Mouse (Mus musculus): ENCODE results near the gene Rabggtb. TPM values are rescaled to one million over a fixed set of nuclear protein-coding genes. Genes with fewer than 3 reads are reported as not detected.

Rabggtb gene
- polyA plus RNA-seq, 1 experiment from 2014 or later, result 44.3 TPM

DNA sequence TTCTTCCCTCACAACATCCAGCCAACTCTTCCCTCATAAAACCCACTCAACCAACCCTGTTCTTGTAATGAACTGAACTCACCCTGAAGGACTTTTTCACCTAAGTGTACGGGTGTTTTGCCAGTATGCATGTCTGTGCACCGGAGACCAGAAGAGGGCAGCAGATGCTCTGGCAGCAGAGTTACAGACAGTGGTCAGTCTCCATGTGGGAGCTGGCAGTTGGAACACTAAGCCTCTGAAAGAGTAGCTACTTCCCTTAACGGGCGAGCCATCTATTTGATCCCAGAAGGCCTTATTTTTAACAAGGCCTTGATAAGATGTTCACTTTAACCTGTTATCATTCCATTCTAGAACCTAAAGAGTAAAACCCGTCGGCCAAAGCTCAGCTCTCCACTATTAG is 8.2 kb downstream of the Rabggtb start:
- 65% methylated on average over 6 of the region's 6 CpGs for WGBS
- H3K36me3 ChIP-seq (replicated peaks; ENCODE audit: control insufficient read depth, insufficient read depth, low read depth, low read length), result peaks cover 15% of the 10 kb centered on the region
- no peak overlapping the region for H3K4me2 ChIP-seq (ENCODE audit: low read depth, low read length)
- no peaks in the 10 kb centered on the region for H3K4me1 ChIP-seq (ENCODE audit: control insufficient read depth, insufficient read depth, low read length)
- DNase-seq (ENCODE audit: low spot score) (peak; percentile 53), ATAC-seq (replicated peaks; ENCODE audit: insufficient number of reproducible peaks, low FRiP score, low TSS enrichment, low read depth) (no peak)
- H3K4me3 ChIP-seq (ENCODE audit: low read depth, low read length), result no peak overlapping the region
- H3K9me3 ChIP-seq (replicated peaks; ENCODE audit: control insufficient read depth, low read length), result no peaks in the 10 kb centered on the region
- H3K9ac ChIP-seq (replicated peaks; ENCODE audit: low read length), result no peak overlapping the region
- no peaks in the 10 kb centered on the region for H3K27me3 ChIP-seq (ENCODE audit: control insufficient read depth, insufficient read depth, low read length)
- no peak overlapping the region for H3K27ac ChIP-seq (replicated peaks; ENCODE audit: low read depth, low read length)

DNA sequence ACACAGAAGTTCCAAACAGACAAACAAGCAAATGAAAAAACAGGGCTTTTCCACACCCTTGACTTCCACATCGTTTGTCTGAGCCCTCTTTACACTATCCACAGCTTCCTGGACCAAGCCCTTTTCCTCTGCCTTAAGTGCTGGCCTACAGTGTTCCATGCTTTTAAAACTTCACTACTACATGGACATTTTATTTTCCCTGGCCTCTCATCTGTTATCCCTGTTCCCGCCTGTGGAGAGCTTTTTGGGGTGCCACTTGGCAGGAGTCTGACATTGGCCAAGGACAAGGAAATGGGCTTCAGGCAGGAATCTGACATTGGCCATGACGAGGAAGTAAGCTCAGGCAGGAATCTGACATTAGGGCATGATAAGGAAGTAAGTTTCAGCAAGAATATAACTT is 10.2 kb downstream of the Rabggtb start:
- peaks cover 7% of the 10 kb centered on the region for H3K36me3 ChIP-seq (replicated peaks; ENCODE audit: control insufficient read depth, insufficient read depth, low read depth, low read length)
- DNase-seq (ENCODE audit: low spot score) (no peak), ATAC-seq (replicated peaks; ENCODE audit: insufficient number of reproducible peaks, low FRiP score, low TSS enrichment, low read depth) (no peak)
- 64% methylated on average over 3 of the region's 3 CpGs for WGBS
- H3K9ac ChIP-seq (replicated peaks; ENCODE audit: low read length), result no peak overlapping the region
- no peak overlapping the region for H3K4me3 ChIP-seq (ENCODE audit: low read depth, low read length)
- no peaks in the 10 kb centered on the region for H3K27me3 ChIP-seq (ENCODE audit: control insufficient read depth, insufficient read depth, low read length)
- no peaks in the 10 kb centered on the region for H3K4me1 ChIP-seq (ENCODE audit: control insufficient read depth, insufficient read depth, low read length)
- H3K4me2 ChIP-seq (ENCODE audit: low read depth, low read length), result no peak overlapping the region
- H3K27ac ChIP-seq (replicated peaks; ENCODE audit: low read depth, low read length), result no peak overlapping the region
- H3K9me3 ChIP-seq (replicated peaks; ENCODE audit: control insufficient read depth, low read length), result no peaks in the 10 kb centered on the region

DNA sequence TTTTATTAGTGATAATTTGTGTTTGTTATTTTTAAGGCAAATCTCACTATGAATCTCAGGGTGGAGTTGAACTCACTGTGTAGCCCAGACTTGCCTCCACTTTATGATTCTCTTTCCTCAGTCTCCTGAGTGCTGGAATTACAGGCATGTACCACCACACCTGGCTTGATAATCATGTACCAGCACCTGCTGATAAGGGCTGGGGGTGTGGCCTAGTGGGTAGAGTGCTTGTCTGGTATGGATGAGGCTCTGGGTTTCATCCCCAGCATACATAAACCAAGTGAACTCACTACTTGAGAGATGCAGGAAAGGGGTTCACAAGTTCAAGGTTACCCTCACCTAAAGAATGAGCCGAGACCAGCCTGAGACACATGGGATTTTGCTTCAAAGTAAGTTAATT is 10.9 kb downstream of the Rabggtb start:
- WGBS, result 82% methylated on average over 1 of the region's 1 CpGs
- H3K4me1 ChIP-seq (ENCODE audit: control insufficient read depth, insufficient read depth, low read length), result no peaks in the 10 kb centered on the region

DNA sequence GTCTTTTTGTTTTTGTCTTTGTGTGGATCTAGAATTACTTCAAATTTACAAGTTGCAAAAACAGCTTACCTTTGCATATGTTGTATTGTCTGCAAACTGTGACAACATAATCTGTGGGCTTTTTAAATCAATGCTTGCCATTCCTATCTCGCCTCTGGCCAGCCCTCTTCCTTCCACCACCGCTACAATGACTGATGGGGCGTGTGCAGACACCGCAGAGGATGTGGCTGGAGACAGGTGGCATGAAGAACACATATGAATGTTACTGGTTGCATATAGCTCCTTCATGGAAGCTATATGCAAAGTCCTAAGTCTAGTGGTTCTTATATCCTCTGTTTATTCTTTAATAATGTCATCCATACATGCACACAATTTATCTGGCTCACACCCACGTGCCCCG is 15.6 kb downstream of the Rabggtb start:
- no peak for DNase-seq (ENCODE audit: low spot score)

More for the DNA sequence above, 10.9 kb downstream of the Rabggtb start:
- Histone ChIP-seq H3K4me2 (ENCODE audit: low read depth, low read length) (no peak overlapping the region), H3K9me3 (replicated peaks; ENCODE audit: control insufficient read depth, low read length) (no peaks in the 10 kb centered on the region), H3K27ac (replicated peaks; ENCODE audit: low read depth, low read length) (no peak overlapping the region), H3K9ac (replicated peaks; ENCODE audit: low read length) (no peak overlapping the region), H3K4me3 (ENCODE audit: low read depth, low read length) (no peak overlapping the region), H3K36me3 (replicated peaks; ENCODE audit: control insufficient read depth, insufficient read depth, low read depth, low read length) (peaks cover 7% of the 10 kb centered on the region), H3K27me3 (ENCODE audit: control insufficient read depth, insufficient read depth, low read length) (no peaks in the 10 kb centered on the region)
- no peak for DNase-seq (ENCODE audit: low spot score)
- ATAC-seq (replicated peaks; ENCODE audit: insufficient number of reproducible peaks, low FRiP score, low TSS enrichment, low read depth), result no peak

DNA sequence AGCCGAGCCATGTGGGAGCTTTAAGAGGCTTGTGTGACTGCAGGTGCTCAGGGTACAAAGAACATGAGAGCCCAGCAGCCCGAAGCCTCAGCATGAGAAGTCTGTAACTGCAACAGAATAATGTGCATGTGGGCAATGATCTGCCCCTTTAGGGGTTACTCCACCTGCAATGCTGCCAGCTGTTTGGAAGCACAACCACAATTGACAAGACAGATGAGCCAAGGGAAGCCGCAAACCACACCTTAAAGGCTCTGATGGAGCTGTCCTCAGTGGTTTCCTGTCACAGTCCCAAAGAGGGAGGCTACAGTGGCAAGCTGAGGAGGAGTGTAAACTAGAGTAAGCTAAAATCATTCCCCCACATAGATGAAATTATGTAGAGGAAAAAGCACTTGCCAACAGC is 17.4 kb downstream of the Rabggtb start:
- H3K27me3 ChIP-seq (ENCODE audit: control insufficient read depth, insufficient read depth, low read length), result no peaks in the 10 kb centered on the region
- no peak overlapping the region for H3K4me2 ChIP-seq (ENCODE audit: low read depth, low read length)
- 90% methylated on average over 3 of the region's 3 CpGs for WGBS
- ATAC-seq (replicated peaks; ENCODE audit: insufficient number of reproducible peaks, low FRiP score, low TSS enrichment, low read depth), result no peak
- no peak overlapping the region for H3K9ac ChIP-seq (replicated peaks; ENCODE audit: low read length)
- H3K9me3 ChIP-seq (replicated peaks; ENCODE audit: control insufficient read depth, low read length), result no peaks in the 10 kb centered on the region
- DNase-seq (ENCODE audit: low spot score), result no peak
- H3K4me1 ChIP-seq (ENCODE audit: control insufficient read depth, insufficient read depth, low read length), result no peaks in the 10 kb centered on the region
- no peak overlapping the region for H3K27ac ChIP-seq (replicated peaks; ENCODE audit: low read depth, low read length)
- H3K4me3 ChIP-seq (ENCODE audit: low read depth, low read length), result no peak overlapping the region
- no peaks in the 10 kb centered on the region for H3K36me3 ChIP-seq (replicated peaks; ENCODE audit: control insufficient read depth, insufficient read depth, low read depth, low read length)

More for the DNA sequence above, 15.6 kb downstream of the Rabggtb start:
- Histone ChIP-seq H3K9ac (replicated peaks; ENCODE audit: low read length) (no peak overlapping the region), H3K9me3 (replicated peaks; ENCODE audit: control insufficient read depth, low read length) (no peaks in the 10 kb centered on the region), H3K36me3 (replicated peaks; ENCODE audit: control insufficient read depth, insufficient read depth, low read depth, low read length) (no peaks in the 10 kb centered on the region), H3K4me2 (ENCODE audit: low read depth, low read length) (no peak overlapping the region), H3K4me1 (ENCODE audit: control insufficient read depth, insufficient read depth, low read length) (no peaks in the 10 kb centered on the region), H3K4me3 (ENCODE audit: low read depth, low read length) (no peak overlapping the region), H3K27me3 (ENCODE audit: control insufficient read depth, insufficient read depth, low read length) (no peaks in the 10 kb centered on the region), H3K27ac (replicated peaks; ENCODE audit: low read depth, low read length) (no peak overlapping the region)
- no peak for ATAC-seq (replicated peaks; ENCODE audit: insufficient number of reproducible peaks, low FRiP score, low TSS enrichment, low read depth)
- 78% methylated on average over 6 of the region's 6 CpGs for WGBS

DNA sequence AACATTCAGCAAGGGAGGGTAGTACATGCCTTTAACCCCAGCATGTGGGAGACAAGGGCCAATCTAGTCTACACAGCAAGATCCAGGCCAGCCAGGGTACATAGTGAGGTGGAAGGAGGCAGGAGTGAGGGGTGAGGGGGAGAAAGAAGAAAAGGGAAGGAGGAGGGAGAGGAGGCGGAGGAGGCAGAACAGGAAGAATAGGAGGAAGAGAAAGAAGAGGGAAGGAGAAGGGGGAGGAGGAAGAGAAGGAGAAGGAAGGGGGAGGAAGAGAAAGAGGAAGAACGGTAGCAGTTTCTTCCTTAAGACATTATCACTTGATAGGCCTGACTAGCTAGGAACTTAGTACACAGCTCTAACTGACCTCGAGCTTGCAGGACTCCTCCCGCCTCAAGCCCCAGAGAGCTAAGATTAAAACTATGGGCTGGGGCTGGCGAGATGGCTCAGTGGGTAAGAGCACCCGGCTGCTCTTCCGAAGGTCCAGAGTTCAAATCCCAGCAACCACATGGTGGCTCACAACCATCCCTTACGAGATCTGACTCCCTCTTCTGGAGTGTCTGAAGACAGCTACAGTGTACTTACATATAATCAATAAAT is 23.5 kb downstream of the Rabggtb start:
- H3K4me3 ChIP-seq (ENCODE audit: low read depth, low read length), result no peak overlapping the region
- no peak overlapping the region for H3K27ac ChIP-seq (replicated peaks; ENCODE audit: low read depth, low read length)
- no peaks in the 10 kb centered on the region for H3K4me1 ChIP-seq (ENCODE audit: control insufficient read depth, insufficient read depth, low read length)
- ATAC-seq (replicated peaks; ENCODE audit: insufficient number of reproducible peaks, low FRiP score, low TSS enrichment, low read depth) (no peak), DNase-seq (ENCODE audit: low spot score) (no peak)
- WGBS, result 75% methylated on average over 7 of the region's 8 CpGs
- H3K9ac ChIP-seq (replicated peaks; ENCODE audit: low read length), result no peak overlapping the region
- H3K4me2 ChIP-seq (ENCODE audit: low read depth, low read length), result no peak overlapping the region
- H3K9me3 ChIP-seq (replicated peaks; ENCODE audit: control insufficient read depth, low read length), result no peaks in the 10 kb centered on the region
- H3K36me3 ChIP-seq (replicated peaks; ENCODE audit: control insufficient read depth, insufficient read depth, low read depth, low read length), result no peaks in the 10 kb centered on the region
- H3K27me3 ChIP-seq (ENCODE audit: control insufficient read depth, insufficient read depth, low read length), result no peaks in the 10 kb centered on the region

DNA sequence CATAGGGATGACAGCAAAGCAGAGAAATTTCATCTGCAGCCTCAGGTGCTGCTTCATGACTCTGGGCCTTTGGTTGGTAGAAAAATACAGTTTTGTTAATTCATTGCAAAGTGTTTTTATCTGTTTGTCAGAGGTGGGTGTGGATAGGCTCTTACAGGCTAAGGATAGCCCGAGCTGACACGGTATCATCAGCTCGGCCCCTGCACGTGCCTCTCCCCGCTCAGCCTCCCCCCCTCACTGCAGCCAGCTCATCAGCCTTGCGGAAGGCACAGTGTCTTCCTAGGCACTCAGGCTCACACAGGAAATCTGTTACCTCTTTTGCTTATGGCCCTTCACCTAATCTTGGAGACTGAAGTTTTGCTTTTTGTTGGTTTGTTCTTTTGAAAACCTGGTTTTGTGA is 24.7 kb downstream of the Rabggtb start:
- H3K36me3 ChIP-seq (replicated peaks; ENCODE audit: control insufficient read depth, insufficient read depth, low read depth, low read length), result no peaks in the 10 kb centered on the region
- H3K9ac ChIP-seq (replicated peaks; ENCODE audit: low read length), result no peak overlapping the region
- DNase-seq (ENCODE audit: low spot score) (no peak), ATAC-seq (replicated peaks; ENCODE audit: insufficient number of reproducible peaks, low FRiP score, low TSS enrichment, low read depth) (no peak)
- H3K4me3 ChIP-seq (ENCODE audit: low read depth, low read length), result no peak overlapping the region
- no peaks in the 10 kb centered on the region for H3K27me3 ChIP-seq (ENCODE audit: control insufficient read depth, insufficient read depth, low read length)
- WGBS, result 71% methylated on average over 6 of the region's 6 CpGs
- no peaks in the 10 kb centered on the region for H3K4me1 ChIP-seq (ENCODE audit: control insufficient read depth, insufficient read depth, low read length)
- no peak overlapping the region for H3K27ac ChIP-seq (replicated peaks; ENCODE audit: low read depth, low read length)
- H3K4me2 ChIP-seq (ENCODE audit: low read depth, low read length), result no peak overlapping the region
- H3K9me3 ChIP-seq (replicated peaks; ENCODE audit: control insufficient read depth, low read length), result no peaks in the 10 kb centered on the region

DNA sequence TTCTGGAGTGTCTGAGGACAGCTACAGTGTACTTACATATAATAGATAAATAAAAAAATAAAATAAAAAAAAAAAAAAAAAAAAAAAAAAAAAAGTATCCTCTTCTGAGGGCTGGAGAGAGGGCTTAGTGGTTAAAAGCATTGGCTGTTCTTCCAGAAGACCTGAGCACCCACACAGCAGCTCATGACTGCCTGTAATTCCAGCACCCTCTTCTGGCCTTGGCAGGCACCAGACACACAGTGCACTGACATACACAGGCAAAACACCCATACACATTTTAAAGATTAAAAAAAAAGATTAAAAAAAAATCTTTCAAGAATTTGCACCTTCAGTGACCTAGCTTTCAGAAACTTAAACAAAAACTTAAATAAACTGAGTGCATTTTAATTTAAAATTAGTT is 26.5 kb downstream of the Rabggtb start:
- Histone ChIP-seq H3K9me3 (replicated peaks; ENCODE audit: control insufficient read depth, low read length) (no peaks in the 10 kb centered on the region), H3K27ac (replicated peaks; ENCODE audit: low read depth, low read length) (no peak overlapping the region), H3K4me3 (ENCODE audit: low read depth, low read length) (no peak overlapping the region), H3K9ac (replicated peaks; ENCODE audit: low read length) (no peak overlapping the region), H3K27me3 (ENCODE audit: control insufficient read depth, insufficient read depth, low read length) (no peaks in the 10 kb centered on the region), H3K36me3 (replicated peaks; ENCODE audit: control insufficient read depth, insufficient read depth, low read depth, low read length) (no peaks in the 10 kb centered on the region), H3K4me2 (ENCODE audit: low read depth, low read length) (no peak overlapping the region), H3K4me1 (ENCODE audit: control insufficient read depth, insufficient read depth, low read length) (no peaks in the 10 kb centered on the region)
- no peak for ATAC-seq (replicated peaks; ENCODE audit: insufficient number of reproducible peaks, low FRiP score, low TSS enrichment, low read depth)
- DNase-seq (ENCODE audit: low spot score), result no peak

All from embryonic facial prominence, embryonic 11.5 days (tissue).